Comparison of ENCODE assay signal across 8 mouse cellular contexts in the genomic region with DNA sequence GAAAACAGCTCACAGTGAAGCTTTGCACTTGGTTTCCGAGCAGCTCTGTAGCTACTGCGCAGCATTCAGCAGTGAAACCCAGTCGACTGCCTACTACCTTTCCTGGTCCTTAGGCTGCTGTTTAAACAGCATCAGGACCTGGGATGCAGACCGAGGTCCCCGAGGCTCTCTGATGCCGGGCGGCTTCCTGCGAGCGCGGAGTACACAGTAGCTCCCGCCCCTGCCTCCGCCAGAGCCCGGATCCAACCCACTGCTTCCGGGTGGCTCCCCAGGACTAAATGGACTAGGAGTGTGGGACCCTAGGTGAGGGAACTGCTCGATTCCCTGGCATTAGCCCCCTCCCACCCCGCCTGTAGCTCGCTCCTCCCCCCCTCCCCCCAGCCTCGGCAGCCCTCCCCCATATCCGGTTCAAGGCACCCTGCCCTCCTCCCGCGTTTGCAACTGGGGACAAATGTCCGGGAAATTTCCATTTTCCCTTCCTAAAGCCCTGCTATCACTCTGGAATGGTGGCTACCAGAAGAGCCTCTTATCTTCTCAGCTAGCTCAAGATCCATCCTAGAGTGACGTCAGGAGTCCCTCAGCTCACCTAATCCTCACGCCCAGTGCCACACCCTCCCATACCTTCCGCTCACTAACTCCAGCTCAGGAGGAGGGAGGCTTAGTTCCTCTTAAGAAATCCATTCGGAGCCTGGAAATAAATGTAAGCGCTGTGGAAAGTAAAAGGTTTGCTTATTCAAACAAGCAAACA. TPM values are rescaled to one million over a fixed set of nuclear protein-coding genes. Genes with fewer than 3 reads are reported as not detected.
DNase-seq lines count a peak whose midpoint lies in the region; ATAC-seq and TF ChIP-seq lines count a peak whose summit lies in the region.

No protein-coding gene starts in this region.

- H3K36me3 ChIP-seq in heart, adult 2 months (ENCODE audit: control insufficient read depth, insufficient read depth, low read length) = no peaks in the 10 kb centered on the region
- no peaks in the 10 kb centered on the region for H3K36me3 ChIP-seq in intestine, postnatal 0 days (ENCODE audit: control insufficient read depth, insufficient read depth)
- no peaks in the 10 kb centered on the region for H3K36me3 ChIP-seq in liver, embryonic 14.5 days (replicated peaks; ENCODE audit: control insufficient read depth, insufficient read depth, low read depth)
- no peaks in the 10 kb centered on the region for H3K36me3 ChIP-seq in stomach, embryonic 15.5 days

- peak; percentile 66 for ATAC-seq in intestine, postnatal 0 days
- ATAC-seq in liver, embryonic 14.5 days (ENCODE audit: insufficient read depth) = peak; percentile 60
- peak; percentile 63 for ATAC-seq in stomach, embryonic 15.5 days (ENCODE audit: insufficient read depth, low FRiP score, low read depth)

- H3K4me3 ChIP-seq in heart, adult 2 months = peak overlapping the region; percentile 99
- H3K4me3 ChIP-seq in intestine, postnatal 0 days (ENCODE audit: low read depth, low read length) = peak overlapping the region; percentile 76
- H3K4me3 ChIP-seq in liver, embryonic 14.5 days (ENCODE audit: insufficient read depth in 1 of 2, low read depth in 2 of 2, low read length in 2 of 2) = peak overlapping the region; percentile 58 to 78
- H3K4me3 ChIP-seq in stomach, embryonic 15.5 days (replicated peaks) = peak overlapping the region; percentile 80

- peak; percentile 37 for DNase-seq in ovary, adult 18-20 months (ENCODE audit: low spot score)
- no peak for DNase-seq in ovary, postnatal 14 days (ENCODE audit: low spot score)
- DNase-seq in embryo, embryonic 10.5 days (ENCODE audit: low spot score) = peak; percentile 69
- DNase-seq in heart, adult 2 months = peak; percentile 79 to 83
- DNase-seq in liver, embryonic 14.5 days (ENCODE audit: low read depth in 3 of 3, low spot score in 3 of 3) = peak; percentile 42 to 68 (median 44)
- peak; percentile 81 for DNase-seq in naive thymus-derived CD4-positive, alpha-beta T cell, adult 2 months (ENCODE audit: low read depth)

- WGBS in heart, adult 2 months = under 1% methylated on average over 25 of the region's 27 CpGs
- WGBS in intestine, postnatal 0 days = under 1% methylated on average over 27 of the region's 27 CpGs
- WGBS in liver, embryonic 14.5 days (ENCODE audit: insufficient replicate concordance) = under 1% methylated on average over 27 of the region's 27 CpGs
- under 1% methylated on average over 27 of the region's 27 CpGs for WGBS in stomach, embryonic 15.5 days

- no peaks in the 10 kb centered on the region for H3K27me3 ChIP-seq in heart, adult 2 months (ENCODE audit: control insufficient read depth, insufficient read depth, low read length)
- H3K27me3 ChIP-seq in intestine, postnatal 0 days (replicated peaks; ENCODE audit: control insufficient read depth, insufficient read depth, low read length) = no peaks in the 10 kb centered on the region
- H3K27me3 ChIP-seq in liver, embryonic 14.5 days (ENCODE audit: control insufficient read depth, insufficient read depth, low read length) = peaks cover 2% of the 10 kb centered on the region; the same call in 1 of the 2 replicates
- H3K27me3 ChIP-seq in stomach, embryonic 15.5 days (replicated peaks) = no peaks in the 10 kb centered on the region

- no peaks in the 10 kb centered on the region for H3K9me3 ChIP-seq in intestine, postnatal 0 days (ENCODE audit: control insufficient read depth)
- H3K9me3 ChIP-seq in liver, embryonic 14.5 days (ENCODE audit: control insufficient read depth, low read length) = no peaks in the 10 kb centered on the region
- H3K9me3 ChIP-seq in stomach, embryonic 15.5 days = no peaks in the 10 kb centered on the region

- TF ChIP-seq CTCF in heart, adult 2 months (IDR thresholded peaks at IDR 0.05) = no peak
- no peak for TF ChIP-seq CTCF in intestine, postnatal 0 days (IDR thresholded peaks at IDR 0.05; ENCODE audit: low read depth)
- no peak for TF ChIP-seq CTCF in liver, embryonic 14.5 days (IDR thresholded peaks at IDR 0.05; ENCODE audit: low read depth)

- TF ChIP-seq POLR2A in heart, adult 2 months (IDR thresholded peaks at IDR 0.05; ENCODE audit: insufficient read depth, low read depth, low read length) = no peak; the same call in 1 of the 2 replicates

- no peaks in the 10 kb centered on the region for H3K79me2 ChIP-seq in heart, adult 2 months (replicated peaks; ENCODE audit: control insufficient read depth, insufficient read depth, low read length)

- peak overlapping the region; percentile 78 for H3K4me2 ChIP-seq in intestine, postnatal 0 days (replicated peaks; ENCODE audit: low read depth)
- peak overlapping the region; percentile 98 for H3K4me2 ChIP-seq in liver, embryonic 14.5 days (ENCODE audit: low read depth)
- H3K4me2 ChIP-seq in stomach, embryonic 15.5 days = peak overlapping the region; percentile 83

- TF ChIP-seq EP300 in heart, adult 2 months (IDR thresholded peaks at IDR 0.05; ENCODE audit: insufficient read depth, low read depth, low read length) = no peak
- TF ChIP-seq EP300 in liver, embryonic 14.5 days (IDR thresholded peaks at IDR 0.05; ENCODE audit: low read depth) = peak; percentile 15; the same call in 1 of the 2 replicates

- intact Hi-C loops in heart, adult 2 months (cut with DNase I) = loop anchor here (5.0 kb wide), 1 partner anchor 100 kb away; no protein-coding TSS in a partner anchor

- peak overlapping the region; percentile 91 for H3K27ac ChIP-seq in heart, adult 2 months
- peak overlapping the region; percentile 92 for H3K27ac ChIP-seq in intestine, postnatal 0 days (ENCODE audit: low read depth, low read length)
- H3K27ac ChIP-seq in liver, embryonic 14.5 days = peak overlapping the region; percentile 38
- peak overlapping the region; percentile 95 for H3K27ac ChIP-seq in stomach, embryonic 15.5 days

- peak overlapping the region; percentile 77 for H3K9ac ChIP-seq in heart, adult 2 months (ENCODE audit: low read depth, low read length)
- H3K9ac ChIP-seq in intestine, postnatal 0 days (ENCODE audit: low read depth, low read length) = peak overlapping the region; percentile 78
- peak overlapping the region; percentile 49 for H3K9ac ChIP-seq in liver, embryonic 14.5 days (replicated peaks)
- peak overlapping the region; percentile 66 for H3K9ac ChIP-seq in stomach, embryonic 15.5 days

- no peaks in the 10 kb centered on the region for H3K4me1 ChIP-seq in heart, adult 2 months (ENCODE audit: control insufficient read depth, insufficient read depth, low read length)
- H3K4me1 ChIP-seq in intestine, postnatal 0 days (replicated peaks; ENCODE audit: control insufficient read depth, insufficient read depth, low read length) = no peaks in the 10 kb centered on the region
- H3K4me1 ChIP-seq in liver, embryonic 14.5 days (replicated peaks; ENCODE audit: control insufficient read depth in 2 of 2, insufficient read depth in 2 of 2, low read length in 1 of 2) = peaks cover 19 to 28% of the 10 kb centered on the region in 2 experiments
- peaks cover 11% of the 10 kb centered on the region; the same call in 1 of the 2 replicates for H3K4me1 ChIP-seq in stomach, embryonic 15.5 days

RNA-seq across cellular contexts. Expression of a gene that starts 14.5 kb away (rescaled TPM):
- under 1 TPM; 0.25 to 0.29 TPM for total RNA-seq in heart, adult 2 months (2021)
- polyA plus RNA-seq in heart, adult 2 months (2012; rRNA removed) = 1.2 and 1.4 TPM in 2 replicates
- polyA plus RNA-seq in intestine, postnatal 0 days (2015; fragmentation: Nextera tagmentation; extraction: Ambion mirVana) = 0.40 TPM in 1 of 2 replicates, not detected in the other
- polyA plus RNA-seq in liver, embryonic 14.5 days (2012; rRNA removed) = 14.2 and 19.6 TPM in 2 replicates
- 30.5 and 33.3 TPM in 2 replicates for polyA plus RNA-seq in liver, embryonic 14.5 days (2014; fragmentation: Nextera tagmentation; extraction: Ambion mirVana)
- 2.1 and 5.9 TPM in 2 replicates for polyA plus RNA-seq in stomach, embryonic 15.5 days (2015; fragmentation: Nextera tagmentation; extraction: Ambion mirVana)

Comparison
In these comparisons a context has a peak if more than half of its experiments do, and no peak if none do; other contexts are left out.
1. H3K27ac ChIP-seq: peak in every context shown above with its lines; median percentile 95 in stomach, embryonic 15.5 days; 92 in intestine, postnatal 0 days; 91 in heart, adult 2 months; 38 in liver, embryonic 14.5 days.